ENCODE assay signal across 13 mouse cellular contexts in the genomic region with DNA sequence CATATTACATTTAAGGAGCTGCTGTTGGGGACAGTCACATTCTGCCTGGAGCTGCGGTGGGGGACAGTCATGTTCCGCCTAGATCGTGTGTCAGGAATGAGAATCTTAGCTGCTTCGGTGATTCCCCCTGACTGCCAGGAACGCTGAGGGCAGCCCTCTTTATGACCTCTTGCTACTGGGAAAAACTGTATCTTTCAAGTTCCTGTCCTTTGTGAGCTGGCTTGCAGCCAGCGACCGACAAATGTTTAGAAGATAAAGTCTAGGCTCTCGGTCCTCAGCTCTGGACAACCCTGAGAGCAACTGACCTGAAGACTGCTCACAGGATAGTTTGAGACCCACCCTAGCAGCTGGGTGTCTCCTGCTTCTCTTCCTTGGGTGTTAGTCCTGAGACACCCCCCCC. TPM values are rescaled to one million over a fixed set of nuclear protein-coding genes. Genes with fewer than 3 reads are reported as not detected.
A peak's percentile ranks its signal among the peaks of the same experiment; 100 is the strongest.
DNase-seq lines count a peak whose midpoint lies in the region; ATAC-seq and TF ChIP-seq lines count a peak whose summit lies in the region.
"Had no signal": no experiment of that assay in that cellular context is flagged by ENCODE, and none has a peak within 500 bp of the region (broad histone marks: within the 10 kb centered on the region; RNA-seq: fewer than 3 reads in every experiment).

No protein-coding gene starts in this region.

- no peaks in the 10 kb centered on the region for H3K36me3 ChIP-seq in kidney, adult 2 months (ENCODE audit: control insufficient read depth, insufficient read depth, low read length)
- H3K36me3 ChIP-seq: neural tube, embryonic 12.5 days had no signal

- ATAC-seq in megakaryocyte, adult 5-6 weeks (ENCODE audit: poor library complexity, severe bottlenecking): 0 out of 2 replicates have a peak, but pooled peaks have one; percentile 19

- no peaks in the 10 kb centered on the region for H3K4me1 ChIP-seq in kidney, adult 2 months (ENCODE audit: control insufficient read depth, insufficient read depth, low read length)
- H3K4me1 ChIP-seq: neural tube, embryonic 12.5 days had no signal

- TF ChIP-seq POLR2A in kidney, adult 2 months (IDR thresholded peaks at IDR 0.05; ENCODE audit: low read depth, low read length): no peak

- 4% methylated on average over 8 of the region's 8 CpGs for WGBS in kidney, adult 2 months

- H3K4me3 ChIP-seq in kidney, adult 2 months (ENCODE audit: insufficient read depth, low read depth, low read length): no peak overlapping the region
- H3K4me3 ChIP-seq: neural tube, embryonic 12.5 days had no signal

- intact Hi-C loops in gastrocnemius, postnatal 36 days (cut with DNase I): no loop called here

- H3K27me3 ChIP-seq in kidney, adult 2 months (replicated peaks; ENCODE audit: control insufficient read depth, insufficient read depth, low read length): no peaks in the 10 kb centered on the region
- H3K27me3 ChIP-seq: neural tube, embryonic 12.5 days had no signal

- H3K27ac ChIP-seq in kidney, adult 2 months (ENCODE audit: insufficient read depth, low read depth, low read length): no peak overlapping the region
- H3K27ac ChIP-seq: neural tube, embryonic 12.5 days had no signal

- DNase-seq in adrenal gland, postnatal 14 days: peak; percentile 28
- DNase-seq in adrenal gland, postnatal 4 days (ENCODE audit: low spot score in 2 of 2): no peak
- peak; percentile 7 to 25 for DNase-seq in kidney, postnatal 4 days
- no peak for DNase-seq in kidney, adult 2 months
- peak; percentile 68 for DNase-seq in c-Kit-positive CD71-positive TER-119-positive erythroid progenitor cells, embryonic 14.5 days (ENCODE audit: low spot score)
- no peak for DNase-seq in cerebellum, adult 11-12 months
- DNase-seq in gastrocnemius, postnatal 36 days: no peak
- DNase-seq: B cell, adult 2 months; cerebellum, postnatal 36 days had no signal

- TF ChIP-seq CTCF in kidney, adult 2 months (conservative IDR thresholded peaks at IDR 0.05; ENCODE audit: insufficient read depth, insufficient read length, low read depth, low read length): no peak

RNA-seq across cellular contexts. Expression of a gene that starts 5.6 kb away (rescaled TPM):
- not detected in 2 replicates for total RNA-seq in adrenal gland, postnatal 14 days (2021)
- total RNA-seq in adrenal gland, postnatal 4 days (2021): under 1 TPM in 1 of 2 experiments, not detected in 1; 0.31 TPM
- not detected in 2 replicates for polyA plus RNA-seq in kidney, adult 2 months (2012; rRNA removed)
- not detected in 2 replicates for total RNA-seq in megakaryocyte, adult 5-6 weeks (2015)
- not detected in 2 replicates for total RNA-seq in megakaryocyte, adult 5-6 weeks (2017)
- total RNA-seq in gastrocnemius, postnatal 36 days (2021): not detected
- total RNA-seq: liver, adult 2 months had no signal
- polyA plus RNA-seq: large intestine, adult 2 months; liver, adult 2 months; neural tube, embryonic 12.5 days had no signal

RNA-seq across cellular contexts. Expression of a gene that starts 37.3 kb away (rescaled TPM):
- total RNA-seq in adrenal gland, postnatal 14 days (2021): not detected in 2 replicates
- total RNA-seq in adrenal gland, postnatal 4 days (2021): not detected
- not detected in 2 replicates for polyA plus RNA-seq in kidney, adult 2 months (2012; rRNA removed)
- not detected in 2 replicates for total RNA-seq in megakaryocyte, adult 5-6 weeks (2015)
- total RNA-seq in megakaryocyte, adult 5-6 weeks (2017): not detected in 2 replicates
- not detected for total RNA-seq in gastrocnemius, postnatal 36 days (2021)
- total RNA-seq: liver, adult 2 months had no signal
- polyA plus RNA-seq: large intestine, adult 2 months; liver, adult 2 months; neural tube, embryonic 12.5 days had no signal

Comparison
In these comparisons a context has a peak if more than half of its experiments do, and no peak if none do; other contexts are left out.
1. DNase-seq: peak in adrenal gland, postnatal 14 days (single experiment), kidney, postnatal 4 days (2 of 2) and c-Kit-positive CD71-positive TER-119-positive erythroid progenitor cells, embryonic 14.5 days (single experiment); none in adrenal gland, postnatal 4 days (0 of 2), kidney, adult 2 months (single experiment), cerebellum, adult 11-12 months (single experiment) and gastrocnemius, postnatal 36 days (0 of 2).